Mouse (Mus musculus): Measurements from ENCODE around the gene Zfhx3.
"Not testable (repeated sequence)": the region's sequence is repeated elsewhere in the genome, so short reads cannot be mapped to it uniquely, and the experiment has no call there.

Gene Zfhx3

DNA sequence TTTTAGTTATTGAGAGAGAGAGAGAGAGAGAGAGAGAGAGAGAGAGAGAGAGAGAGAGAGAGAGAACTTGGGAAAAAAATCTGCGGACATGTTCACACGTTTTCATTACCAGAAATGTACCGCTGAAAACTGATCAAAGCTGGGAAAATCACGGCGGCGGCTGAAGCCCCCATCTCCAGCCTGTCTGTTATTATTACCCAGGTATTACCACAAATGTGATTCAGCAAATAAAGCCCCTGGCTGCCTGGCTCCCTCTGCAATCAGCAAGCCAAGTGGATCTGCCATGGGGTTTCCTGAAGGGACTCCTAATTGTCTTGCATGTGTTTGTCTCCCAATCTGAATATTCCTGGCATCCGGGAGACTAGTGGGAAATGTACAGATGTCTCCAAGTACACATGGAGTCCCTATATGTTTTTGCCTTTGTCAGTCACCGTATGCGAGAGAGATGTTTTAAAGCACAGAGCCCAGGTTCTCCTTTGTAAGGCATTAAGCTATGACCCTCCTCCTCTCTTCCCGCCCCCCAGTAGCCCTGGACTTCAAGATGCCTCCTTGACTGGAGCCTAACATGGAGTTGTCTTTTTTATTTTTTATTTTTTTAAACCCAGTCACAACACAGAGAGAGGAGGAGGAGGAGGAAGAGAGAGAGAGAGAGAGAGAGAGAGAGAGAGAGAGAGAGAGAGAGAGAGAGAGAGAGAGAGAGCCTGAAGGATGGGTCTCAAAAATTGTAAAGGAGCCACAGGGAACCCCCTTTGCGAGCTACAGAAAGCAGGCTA lies at the start of gene Zfhx3:
TSS of gene Zfhx3 (plus strand) at position 723 of the 773 bp plus-strand sequence.
- DNase-seq, result no peak

DNA sequence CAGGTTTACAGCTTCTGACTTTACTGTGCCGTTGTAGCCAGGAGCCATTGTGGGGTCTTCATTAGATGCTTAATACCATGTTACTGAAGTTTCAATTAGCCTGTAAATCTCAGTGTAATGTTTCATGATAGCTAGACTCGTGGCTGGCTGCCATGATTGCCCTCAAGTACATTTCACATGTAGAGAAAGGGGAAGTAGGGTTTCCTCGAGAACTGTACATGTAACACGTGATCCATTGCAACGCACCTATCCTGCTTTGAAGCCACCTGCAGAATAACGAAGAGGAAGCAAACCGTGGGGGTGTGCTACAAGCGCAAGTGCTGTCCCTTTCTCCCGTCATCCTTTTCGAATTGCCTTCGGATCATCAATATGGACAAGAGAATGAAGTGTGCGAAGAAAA lies 23.5 kb upstream of the Zfhx3 start:
- no peak for DNase-seq

GRCm38 (mm10) chr8:107926149-107926548 lies 16.3 kb upstream of the Zfhx3 start:
- DNase-seq, result no peak

- no peak for DNase-seq
Observed at GRCm38 (mm10) chr8:107936725-107937124, 5.7 kb upstream of the Zfhx3 start.

DNA sequence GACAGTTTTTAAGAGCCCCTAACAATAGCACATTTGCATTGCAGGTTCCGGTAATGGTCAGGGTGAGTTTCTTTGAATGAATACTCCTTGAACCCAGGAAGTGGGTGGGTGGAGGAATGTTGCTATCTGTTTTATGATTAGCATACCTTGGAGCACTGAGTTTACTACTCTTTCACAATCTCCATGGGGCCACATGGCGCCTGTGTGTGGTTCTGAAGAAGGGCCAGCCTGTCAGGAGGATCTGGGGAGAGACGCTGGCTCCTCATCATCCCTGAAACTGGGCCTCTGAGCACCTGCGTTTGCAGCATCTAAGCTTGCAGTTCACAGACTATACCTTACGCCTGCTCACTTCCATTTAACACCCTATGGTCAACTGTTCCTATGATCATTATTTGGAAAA lies 4.2 kb upstream of the Zfhx3 start:
- DNase-seq, result not testable (repeated sequence)

GRCm38 (mm10) chr8:107940181-107940580 lies 2.3 kb upstream of the Zfhx3 start:
- no peak for DNase-seq

DNA sequence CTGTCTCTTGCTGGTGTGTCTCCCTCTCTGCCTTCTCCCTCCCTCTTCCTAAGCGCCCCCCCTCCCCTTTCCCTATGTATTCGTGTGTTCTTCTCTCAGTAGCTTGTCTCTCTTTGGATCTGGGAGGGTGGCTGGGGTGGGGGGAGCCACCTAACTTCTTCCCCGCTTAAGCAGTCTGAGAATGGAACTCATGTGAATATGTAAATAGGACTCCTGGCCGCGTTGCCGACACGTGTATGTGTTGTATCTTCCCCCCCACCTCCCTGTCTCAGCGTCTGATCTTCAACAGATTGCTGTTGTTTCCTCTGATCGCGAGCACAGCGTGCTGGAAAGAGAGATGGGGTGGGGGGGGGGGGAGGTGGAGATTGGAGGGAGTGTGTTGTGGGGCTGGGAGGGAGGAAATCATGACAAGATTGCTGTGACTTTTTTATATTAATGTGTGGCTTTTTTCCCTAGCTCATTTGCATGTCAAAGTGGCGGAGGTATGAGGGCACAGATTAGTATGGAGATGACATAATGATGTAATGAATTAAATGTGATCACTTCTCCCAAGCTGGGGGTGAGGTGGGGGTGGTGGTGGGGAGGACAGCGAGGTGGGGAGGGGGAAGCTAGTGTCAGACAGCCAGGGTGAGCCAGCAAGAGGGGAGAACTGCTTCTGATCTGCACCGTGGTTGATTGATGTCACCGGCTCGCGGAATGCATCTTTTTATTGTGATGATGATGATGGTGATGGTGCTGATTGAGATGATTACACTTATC lies 487 bp downstream of the Zfhx3 start:
- no peak for DNase-seq

- no peak for DNase-seq
Observed at GRCm38 (mm10) chr8:107943550-107944348, 1.3 kb downstream of the Zfhx3 start.

DNA sequence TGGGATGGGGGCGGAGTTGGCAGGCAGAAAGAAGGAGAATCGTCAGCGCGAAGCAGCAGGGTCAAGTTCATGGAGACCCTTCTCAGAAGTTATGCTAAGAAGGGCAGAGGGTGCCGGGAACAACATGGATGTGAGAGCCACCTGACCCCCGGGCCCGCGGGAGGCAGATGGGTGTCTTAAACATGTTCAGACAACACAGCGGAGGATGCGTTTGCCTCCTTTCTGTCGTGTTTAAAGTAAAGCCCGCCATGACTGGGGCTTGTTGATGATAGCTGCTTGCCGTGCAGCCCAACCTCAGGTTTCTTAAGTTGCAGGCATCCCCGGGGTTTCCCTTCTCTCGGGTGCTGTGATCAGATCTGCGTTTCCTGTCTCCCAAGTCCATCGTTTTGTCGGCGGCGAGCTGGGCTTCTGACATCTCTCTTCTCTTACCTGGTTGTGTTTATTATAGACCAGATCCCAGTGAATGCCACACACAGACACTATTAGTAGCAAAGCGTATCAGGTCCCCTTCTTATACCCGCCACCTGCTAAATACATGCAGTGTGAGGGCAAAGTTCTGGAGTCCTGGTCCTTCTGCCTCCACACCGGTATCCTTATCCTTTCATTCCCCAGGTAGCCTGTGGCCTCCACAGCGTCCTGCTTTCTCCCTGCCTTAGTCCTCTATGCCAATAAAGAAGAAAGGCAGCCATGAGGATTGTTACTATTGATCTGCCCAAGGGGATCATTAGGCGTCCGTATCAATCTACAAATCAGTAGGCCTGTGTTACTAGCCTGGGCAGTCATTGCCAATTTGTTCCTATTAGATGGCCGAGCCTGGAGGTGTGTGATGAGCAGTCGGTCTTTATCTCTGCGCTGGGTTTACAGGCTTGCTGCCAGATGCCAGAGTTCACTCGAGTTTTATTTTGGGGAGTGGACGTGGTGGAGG lies 2.5 kb downstream of the Zfhx3 start:
- no peak for DNase-seq

DNA sequence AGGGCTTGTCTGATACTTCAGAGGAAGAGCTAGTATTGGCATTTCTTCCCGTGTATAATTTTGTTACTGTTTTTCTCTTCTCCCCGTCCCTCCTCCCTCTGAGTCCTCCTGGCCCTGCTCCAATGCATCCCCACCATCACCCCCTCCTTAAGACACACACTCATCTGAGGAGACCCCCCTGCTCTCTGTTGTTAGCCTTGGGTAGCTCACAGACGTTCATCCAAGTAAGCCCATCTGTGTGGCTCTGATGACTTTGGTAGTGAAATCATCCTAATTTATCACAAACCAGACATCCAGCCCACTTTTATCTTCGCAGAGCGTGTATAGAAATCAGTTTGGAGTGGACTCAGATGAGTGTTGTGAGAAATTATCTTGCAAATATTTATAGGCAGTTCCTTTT lies 4.4 kb downstream of the Zfhx3 start:
- no peak for DNase-seq

- no peak for DNase-seq
Observed at GRCm38 (mm10) chr8:107955887-107956286, 13.4 kb downstream of the Zfhx3 start.

GRCm38 (mm10) chr8:107957566-107957965 lies 15.1 kb downstream of the Zfhx3 start:
- no peak for DNase-seq

DNA sequence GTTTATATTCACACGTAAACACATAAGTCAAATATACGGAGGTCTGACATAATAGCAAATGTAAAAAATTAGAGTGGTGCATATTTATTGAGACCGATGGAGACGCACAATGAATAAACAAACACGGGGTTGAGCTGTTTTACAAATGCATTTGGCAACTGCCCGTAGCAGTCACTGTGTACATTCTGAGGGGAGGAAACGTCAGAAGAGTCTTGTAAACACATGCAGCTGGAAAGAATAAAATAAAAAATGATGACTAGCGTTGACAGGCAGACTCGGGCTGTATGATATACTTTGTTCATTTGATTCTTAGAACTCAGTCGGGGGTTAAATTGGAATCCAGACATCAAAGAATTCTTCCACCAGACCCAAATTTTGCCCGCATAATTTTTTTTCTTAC lies 18.0 kb downstream of the Zfhx3 start:
- no peak for DNase-seq

- DNase-seq, result no peak
Observed at GRCm38 (mm10) chr8:107960878-107961277, 18.4 kb downstream of the Zfhx3 start.

DNA sequence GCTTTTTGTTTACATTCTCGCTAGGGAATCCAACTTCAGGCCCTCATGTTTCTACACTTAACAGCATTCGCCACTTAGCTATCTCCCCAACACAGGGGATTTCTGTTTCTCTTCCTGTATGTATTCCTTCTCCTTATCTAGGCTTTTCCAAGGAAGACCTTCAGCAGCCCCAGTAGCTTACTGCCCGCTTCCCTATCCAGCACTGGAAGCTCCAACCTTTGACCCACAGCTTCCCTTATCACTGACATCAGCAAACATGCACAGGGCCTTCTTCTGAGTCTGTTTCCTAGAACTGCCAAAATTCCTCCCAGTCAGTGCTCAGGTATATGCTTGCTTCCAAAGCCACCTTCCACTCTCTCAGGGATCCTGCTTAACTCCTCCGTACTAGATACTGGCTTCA lies 29.8 kb downstream of the Zfhx3 start:
- DNase-seq, result no peak

DNA sequence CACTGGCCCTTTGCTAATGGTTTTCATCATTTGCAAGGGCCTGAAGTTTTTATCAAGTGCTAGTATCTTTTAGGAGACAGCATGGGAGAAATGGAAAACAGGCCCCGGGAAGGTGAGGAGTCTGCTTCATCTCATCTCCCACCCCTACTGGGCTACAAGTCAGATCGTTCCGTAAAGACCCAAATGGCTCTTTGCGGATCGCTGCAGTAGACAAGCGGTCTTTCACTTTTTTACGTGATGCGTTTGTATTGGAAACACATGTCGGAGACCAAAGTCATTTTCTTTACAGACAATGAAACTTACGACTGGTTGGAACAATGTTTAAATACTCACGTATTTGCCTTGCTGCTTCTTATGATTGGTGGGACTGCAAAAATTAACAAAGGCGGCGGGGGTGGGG lies 32.0 kb downstream of the Zfhx3 start:
- no peak for DNase-seq

DNA sequence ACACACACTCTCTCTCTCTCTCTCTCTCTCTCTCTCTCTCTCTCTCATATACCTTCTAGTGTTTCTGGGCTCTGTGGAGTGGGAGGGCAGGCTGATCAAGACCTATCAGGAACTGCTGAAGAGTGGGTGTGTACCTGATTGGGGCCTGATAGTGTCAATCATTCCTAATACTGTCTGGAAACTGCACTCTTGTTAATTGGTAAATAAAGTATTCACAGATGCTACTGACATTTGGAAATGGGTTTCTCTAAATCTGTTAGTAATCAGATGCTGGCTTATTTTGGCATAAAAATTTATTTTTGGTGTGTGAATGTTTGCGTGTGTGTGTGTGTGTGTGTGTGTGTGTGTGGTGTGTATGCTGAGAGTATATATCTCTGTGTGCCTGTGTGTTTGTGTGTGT lies 35.8 kb downstream of the Zfhx3 start:
- no peak for DNase-seq

DNA sequence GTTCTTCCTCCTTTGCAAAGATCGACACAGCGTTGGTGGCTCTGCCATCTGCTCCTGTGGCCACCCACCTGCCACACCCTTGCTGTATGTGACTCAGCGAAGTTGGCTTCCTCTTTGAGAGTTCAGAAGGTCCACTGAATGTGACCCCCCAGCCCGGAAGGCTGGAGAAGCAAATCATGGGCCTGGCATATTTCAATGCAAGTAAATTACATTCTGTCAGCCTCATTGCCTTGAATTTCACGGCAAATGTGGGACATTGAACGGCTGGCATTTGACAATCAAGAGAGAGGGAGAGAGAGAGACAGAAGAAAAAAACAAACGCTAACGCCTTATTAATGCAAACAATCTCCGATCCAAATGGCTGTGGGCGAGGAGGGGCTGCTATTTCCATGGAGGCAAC lies 38.2 kb downstream of the Zfhx3 start:
- no peak for DNase-seq

DNA sequence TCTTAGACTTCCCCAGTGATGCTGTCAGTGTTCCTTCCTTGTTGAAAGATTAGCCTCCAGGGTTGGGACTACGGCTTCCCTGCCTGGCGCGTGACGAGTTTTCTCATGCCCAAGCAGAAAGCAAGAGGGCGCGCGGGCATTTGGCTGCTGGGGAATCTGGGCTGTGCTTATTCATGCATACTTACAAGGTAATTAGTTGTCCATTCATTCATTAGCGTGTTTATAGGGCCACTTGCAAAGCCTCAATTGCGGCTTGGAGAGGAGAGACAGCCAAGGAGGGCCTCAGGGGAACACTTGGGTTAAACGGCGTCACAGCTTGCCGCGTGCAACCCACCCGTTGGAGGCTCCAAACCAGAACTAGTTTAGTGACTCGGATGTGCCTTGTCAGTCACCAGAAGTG lies 44.2 kb downstream of the Zfhx3 start:
- DNase-seq, result no peak

- DNase-seq, result no peak
Observed at GRCm38 (mm10) chr8:107998874-107999273, 56.4 kb downstream of the Zfhx3 start.

DNA sequence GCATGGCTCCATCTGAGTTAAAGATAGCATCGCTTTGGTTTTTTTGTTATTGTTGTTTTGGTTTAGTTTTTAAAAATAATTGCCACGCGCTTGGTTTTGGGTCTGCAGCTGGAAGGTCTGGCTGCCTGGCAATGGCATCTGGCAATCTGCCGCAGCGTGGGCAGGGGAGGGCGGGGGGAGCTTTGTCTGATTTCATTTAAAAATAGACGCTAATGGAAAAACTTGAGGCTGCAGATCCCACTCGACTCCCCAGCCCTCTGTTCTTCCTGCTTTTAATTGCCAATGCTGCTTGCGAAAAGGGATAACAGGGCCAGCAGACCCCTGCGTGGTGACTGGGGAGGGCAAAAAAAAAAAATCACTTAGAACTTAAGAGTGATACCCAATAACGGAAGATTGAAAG lies 69.1 kb downstream of the Zfhx3 start:
- no peak for DNase-seq

- DNase-seq, result no peak
Observed at GRCm38 (mm10) chr8:108017727-108018126, 75.3 kb downstream of the Zfhx3 start.
